Mouse (Mus musculus): ENCODE results near the gene Epha6. TPM values are rescaled to one million over a fixed set of nuclear protein-coding genes. Genes with fewer than 3 reads are reported as not detected.

Epha6 gene
- polyA plus RNA-seq, 1 experiment from 2014 or later: 0.08 TPM

GRCm38 (mm10) chr16:60468200-60468785 lies 137.0 kb downstream of the Epha6 start:
- no peak for ATAC-seq (replicated peaks; ENCODE audit: low FRiP score, low read depth)
- H3K4me2 ChIP-seq (ENCODE audit: low read length): no peak overlapping the region
- 61% methylated on average over 7 of the region's 7 CpGs for WGBS
- no peaks in the 10 kb centered on the region for H3K9me3 ChIP-seq (replicated peaks; ENCODE audit: low read length)
- no peak for TF ChIP-seq CTCF (IDR thresholded peaks at IDR 0.05; ENCODE audit: low read depth)
- no peaks in the 10 kb centered on the region for H3K36me3 ChIP-seq (ENCODE audit: insufficient read depth, low read length)
- H3K4me1 ChIP-seq (replicated peaks; ENCODE audit: insufficient read depth, low read length): no peaks in the 10 kb centered on the region
- H3K4me3 ChIP-seq (replicated peaks; ENCODE audit: low read depth, low read length): no peak overlapping the region
- no peaks in the 10 kb centered on the region for H3K27me3 ChIP-seq (ENCODE audit: insufficient read depth, low read length)
- no peak overlapping the region for H3K27ac ChIP-seq
- no peak for DNase-seq (ENCODE audit: low spot score)
- no peak overlapping the region for H3K9ac ChIP-seq (ENCODE audit: low read depth, low read length)

GRCm38 (mm10) chr16:60435283-60435682 lies 170.0 kb downstream of the Epha6 start:
- H3K9me3 ChIP-seq (replicated peaks; ENCODE audit: low read length): no peaks in the 10 kb centered on the region
- DNase-seq (ENCODE audit: low spot score) (no peak), ATAC-seq (replicated peaks; ENCODE audit: low FRiP score, low read depth) (no peak)
- H3K4me3 ChIP-seq (replicated peaks; ENCODE audit: low read depth, low read length): no peak overlapping the region
- H3K9ac ChIP-seq (ENCODE audit: low read depth, low read length): no peak overlapping the region
- no peaks in the 10 kb centered on the region for H3K36me3 ChIP-seq (ENCODE audit: insufficient read depth, low read length)
- TF ChIP-seq CTCF (IDR thresholded peaks at IDR 0.05; ENCODE audit: low read depth): peak; percentile 55
- 80% methylated on average over 1 of the region's 1 CpGs for WGBS
- H3K27ac ChIP-seq: no peak overlapping the region
- H3K4me1 ChIP-seq (replicated peaks; ENCODE audit: insufficient read depth, low read length): no peaks in the 10 kb centered on the region
- no peak overlapping the region for H3K4me2 ChIP-seq (ENCODE audit: low read length)
- no peaks in the 10 kb centered on the region for H3K27me3 ChIP-seq (ENCODE audit: insufficient read depth, low read length)

DNA sequence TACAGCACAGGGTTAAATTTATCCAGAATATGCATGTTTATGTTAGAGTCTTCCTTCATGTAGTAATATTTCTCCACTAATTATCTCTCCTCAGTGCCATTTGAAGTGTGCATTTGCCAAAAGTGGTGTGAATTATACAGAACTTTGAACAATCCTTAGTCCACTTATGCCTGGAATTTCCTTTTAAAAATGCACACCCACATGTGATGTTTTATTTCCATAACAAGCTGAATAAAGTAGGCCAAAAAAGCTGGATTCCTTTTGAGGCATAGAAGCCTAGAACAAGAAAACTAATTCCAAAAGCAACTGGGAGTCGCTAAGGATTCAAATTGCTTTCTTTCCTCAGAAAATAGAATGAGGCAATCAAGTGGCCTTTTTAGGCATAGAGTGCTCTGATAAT lies 171.1 kb downstream of the Epha6 start:
- no peaks in the 10 kb centered on the region for H3K36me3 ChIP-seq (ENCODE audit: insufficient read depth, low read length)
- WGBS: 89% methylated on average over 1 of the region's 1 CpGs
- H3K4me1 ChIP-seq (replicated peaks; ENCODE audit: insufficient read depth, low read length): no peaks in the 10 kb centered on the region
- H3K27me3 ChIP-seq (ENCODE audit: insufficient read depth, low read length): no peaks in the 10 kb centered on the region
- no peak overlapping the region for H3K9ac ChIP-seq (ENCODE audit: low read depth, low read length)
- H3K4me2 ChIP-seq (ENCODE audit: low read length): no peak overlapping the region
- H3K9me3 ChIP-seq (replicated peaks; ENCODE audit: low read length): no peaks in the 10 kb centered on the region
- TF ChIP-seq CTCF (IDR thresholded peaks at IDR 0.05; ENCODE audit: low read depth): no peak
- DNase-seq (ENCODE audit: low spot score) (no peak), ATAC-seq (replicated peaks; ENCODE audit: low FRiP score, low read depth) (no peak)
- H3K27ac ChIP-seq: no peak overlapping the region
- H3K4me3 ChIP-seq (replicated peaks; ENCODE audit: low read depth, low read length): no peak overlapping the region

DNA sequence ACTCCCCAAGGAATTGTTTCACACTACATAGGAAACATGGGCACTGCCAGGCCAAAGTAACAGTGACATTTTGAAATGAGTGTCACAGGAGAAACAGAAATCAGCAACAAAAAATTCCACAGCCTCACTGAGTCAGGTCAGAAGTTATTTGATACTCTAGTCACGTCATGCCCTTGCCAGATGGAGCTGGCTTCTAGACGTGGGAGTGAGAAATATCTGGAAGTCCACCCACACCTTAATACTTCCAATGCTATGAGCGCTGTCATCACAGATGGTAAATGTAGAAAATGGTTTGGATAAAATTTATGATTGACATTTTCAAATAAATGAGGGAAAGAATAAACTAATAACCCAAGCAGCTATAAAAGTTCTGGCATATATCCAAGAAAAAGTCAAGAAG lies 210.0 kb downstream of the Epha6 start:
- TF ChIP-seq CTCF (IDR thresholded peaks at IDR 0.05; ENCODE audit: low read depth): no peak

GRCm38 (mm10) chr16:60392961-60393360 lies 212.4 kb downstream of the Epha6 start:
- no peak overlapping the region for H3K4me3 ChIP-seq (replicated peaks; ENCODE audit: low read depth, low read length)
- no peak for DNase-seq (ENCODE audit: low spot score)
- H3K4me1 ChIP-seq (replicated peaks; ENCODE audit: insufficient read depth, low read length): no peaks in the 10 kb centered on the region
- H3K27ac ChIP-seq: no peak overlapping the region
- H3K4me2 ChIP-seq (ENCODE audit: low read length): no peak overlapping the region
- H3K9ac ChIP-seq (ENCODE audit: low read depth, low read length): no peak overlapping the region
- TF ChIP-seq CTCF (IDR thresholded peaks at IDR 0.05; ENCODE audit: low read depth): no peak
- no peaks in the 10 kb centered on the region for H3K27me3 ChIP-seq (ENCODE audit: insufficient read depth, low read length)
- no peaks in the 10 kb centered on the region for H3K9me3 ChIP-seq (replicated peaks; ENCODE audit: low read length)
- no peaks in the 10 kb centered on the region for H3K36me3 ChIP-seq (ENCODE audit: insufficient read depth, low read length)
- ATAC-seq (replicated peaks; ENCODE audit: low FRiP score, low read depth): no peak

More for the DNA sequence above, 210.0 kb downstream of the Epha6 start:
- no peak overlapping the region for H3K4me3 ChIP-seq (replicated peaks; ENCODE audit: low read depth, low read length)
- DNase-seq (ENCODE audit: low spot score) (no peak), ATAC-seq (replicated peaks; ENCODE audit: low FRiP score, low read depth) (no peak)
- H3K4me2 ChIP-seq (ENCODE audit: low read length): no peak overlapping the region
- H3K27me3 ChIP-seq (ENCODE audit: insufficient read depth, low read length): no peaks in the 10 kb centered on the region
- H3K36me3 ChIP-seq (ENCODE audit: insufficient read depth, low read length): no peaks in the 10 kb centered on the region
- H3K9me3 ChIP-seq (replicated peaks; ENCODE audit: low read length): no peaks in the 10 kb centered on the region
- H3K4me1 ChIP-seq (replicated peaks; ENCODE audit: insufficient read depth, low read length): no peaks in the 10 kb centered on the region
- H3K9ac ChIP-seq (ENCODE audit: low read depth, low read length): no peak overlapping the region
- H3K27ac ChIP-seq: no peak overlapping the region
- 42% methylated on average over 3 of the region's 3 CpGs for WGBS

- H3K9me3 ChIP-seq (replicated peaks; ENCODE audit: low read length): no peaks in the 10 kb centered on the region
- no peak overlapping the region for H3K27ac ChIP-seq
- H3K9ac ChIP-seq (ENCODE audit: low read depth, low read length): no peak overlapping the region
- H3K27me3 ChIP-seq (ENCODE audit: insufficient read depth, low read length): no peaks in the 10 kb centered on the region
- DNase-seq (ENCODE audit: low spot score) (no peak), ATAC-seq (replicated peaks; ENCODE audit: low FRiP score, low read depth) (no peak)
- H3K4me1 ChIP-seq (replicated peaks; ENCODE audit: insufficient read depth, low read length): no peaks in the 10 kb centered on the region
- no peaks in the 10 kb centered on the region for H3K36me3 ChIP-seq (ENCODE audit: insufficient read depth, low read length)
- TF ChIP-seq CTCF (IDR thresholded peaks at IDR 0.05; ENCODE audit: low read depth): no peak
- no peak overlapping the region for H3K4me2 ChIP-seq (ENCODE audit: low read length)
- no peak overlapping the region for H3K4me3 ChIP-seq (replicated peaks; ENCODE audit: low read depth, low read length)
Observed at GRCm38 (mm10) chr16:60375147-60375546, 230.2 kb downstream of the Epha6 start.

DNA sequence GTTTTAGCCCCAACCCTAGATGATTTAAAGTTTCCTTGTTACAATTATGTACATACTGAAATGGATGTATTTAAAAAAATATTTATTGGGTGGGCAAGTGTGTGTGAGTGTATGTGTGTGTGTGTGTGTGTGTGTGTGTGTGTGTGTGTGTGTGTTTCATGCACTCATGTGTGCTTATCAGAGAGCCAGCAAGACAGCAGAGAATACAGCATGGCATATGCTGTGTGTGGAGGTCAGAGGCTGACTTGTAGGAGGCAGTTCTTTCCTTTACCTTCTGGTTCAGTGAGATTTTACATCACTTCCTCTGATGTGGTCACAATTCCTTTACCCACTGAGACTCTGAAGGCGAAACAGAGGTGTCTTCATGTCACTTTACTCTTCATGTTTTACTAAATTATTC lies 321.4 kb downstream of the Epha6 start:
- no peaks in the 10 kb centered on the region for H3K4me1 ChIP-seq (replicated peaks; ENCODE audit: insufficient read depth, low read length)
- H3K9ac ChIP-seq (ENCODE audit: low read depth, low read length): no peak overlapping the region
- TF ChIP-seq CTCF (IDR thresholded peaks at IDR 0.05; ENCODE audit: low read depth): no peak
- no peak overlapping the region for H3K4me3 ChIP-seq (replicated peaks; ENCODE audit: low read depth, low read length)
- no peak overlapping the region for H3K4me2 ChIP-seq (ENCODE audit: low read length)
- H3K36me3 ChIP-seq (ENCODE audit: insufficient read depth, low read length): no peaks in the 10 kb centered on the region
- no peak for DNase-seq (ENCODE audit: low spot score)
- no peak overlapping the region for H3K27ac ChIP-seq
- H3K27me3 ChIP-seq (ENCODE audit: insufficient read depth, low read length): no peaks in the 10 kb centered on the region
- H3K9me3 ChIP-seq (replicated peaks; ENCODE audit: low read length): no peaks in the 10 kb centered on the region
- ATAC-seq (replicated peaks; ENCODE audit: low FRiP score, low read depth): no peak
- WGBS: 94% methylated on average over 1 of the region's 1 CpGs

All from kidney, postnatal 0 days (tissue).